Mouse (Mus musculus) stomach, embryonic 15.5 days (tissue): ENCODE results near the gene Pdilt. TPM values are rescaled to one million over a fixed set of nuclear protein-coding genes. Genes with fewer than 3 reads are reported as not detected.
"Not testable (repeated sequence)": the region's sequence is repeated elsewhere in the genome, so short reads cannot be mapped to it uniquely, and the experiment has no call there.

ENCODE experiments used
- ATAC-seq: fragments of 200-750 bp; cut with Nextera tagmentation; 2 replicates; pipeline ENCODE4 v1.8.0; 2017; ENCODE audit warnings: low read depth, moderate number of reproducible peaks, moderate TSS enrichment; ENCODE audit not compliant: insufficient read depth, low FRiP score
- H3K27ac ChIP-seq: fragments of 300-500 bp; sonication (generic); 2 replicates; pipeline ENCODE4 v1.5.1; 2015; ENCODE audit warnings: mild to moderate bottlenecking, inconsistent platforms
- H3K27me3 ChIP-seq: fragments of 300-500 bp; sonication (generic); replicated peaks from 2 replicates; pipeline ENCODE4 v1.6.1; 2015; ENCODE audit warnings: inconsistent platforms
- H3K36me3 ChIP-seq: fragments of 300-500 bp; sonication (generic); 2 replicates; pipeline ENCODE4 v1.6.1; 2015; ENCODE audit warnings: inconsistent platforms
- H3K4me1 ChIP-seq: fragments of 300-500 bp; sonication (generic); 2 replicates; pipeline ENCODE4 v1.6.1; 2015; ENCODE audit warnings: inconsistent platforms
- H3K4me2 ChIP-seq: fragments of 300-500 bp; sonication (generic); 2 replicates; pipeline ENCODE4 v1.6.1; 2015; ENCODE audit warnings: mild to moderate bottlenecking, inconsistent platforms
- H3K4me3 ChIP-seq: fragments of 300-500 bp; sonication (generic); replicated peaks from 2 replicates; pipeline ENCODE4 v1.5.1; 2015; ENCODE audit warnings: inconsistent platforms
- H3K9ac ChIP-seq: fragments of 300-500 bp; sonication (generic); 2 replicates; pipeline ENCODE4 v1.6.1; 2015; ENCODE audit warnings: inconsistent platforms
- H3K9me3 ChIP-seq: fragments of 300-500 bp; sonication (generic); 2 replicates; pipeline ENCODE4 v1.6.1; 2016; ENCODE audit warnings: inconsistent platforms
- WGBS: fragments of 180-500 bp; shearing (Covaris S2); methylation state at CpG from one replicate; pipeline ENCODE4 v1.1.7; 2015; 5-methylcytosine and 5-hydroxymethylcytosine counted together
- polyA plus RNA-seq: library from polyadenylated mRNA; unstranded; fragments of >200 nt; fragmentation: Nextera tagmentation; extraction: Ambion mirVana; gene quantifications from 2 replicates; pipeline ENCODE4 v1.2.1, GENCODE M21; 2015

Gene Pdilt
- not detected in 2 replicates for polyA plus RNA-seq

DNA sequence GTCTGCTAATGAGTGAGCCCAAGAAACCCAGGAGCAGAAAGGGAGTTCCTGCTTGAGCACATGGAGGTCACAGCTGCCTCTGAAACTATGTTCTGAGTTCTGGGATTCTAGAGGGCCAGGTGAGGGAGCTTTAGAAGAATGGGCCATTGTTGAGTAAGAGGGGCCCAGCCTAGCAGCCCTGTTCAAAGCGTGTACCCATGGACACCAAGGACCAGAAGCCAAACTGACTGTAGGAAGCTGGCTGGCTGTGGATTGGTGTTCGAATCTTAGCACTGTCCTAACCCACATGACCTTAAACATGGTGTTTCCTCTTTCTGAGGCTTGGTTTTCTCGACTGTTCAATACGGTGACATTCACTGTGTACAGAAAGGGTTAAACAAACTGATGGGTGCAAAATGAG, at the start of gene Pdilt:
TSS of gene Pdilt (minus strand) at position 101 of the 400 bp plus-strand sequence.
- Histone ChIP-seq H3K27me3 (no peaks in the 10 kb centered on the region), H3K27ac (no peak within 1 kb of the TSS), H3K4me3 (no peak within 1 kb of the TSS), H3K4me1 (no peaks in the 10 kb centered on the region), H3K9me3 (no peaks in the 10 kb centered on the region), H3K4me2 (no peak within 1 kb of the TSS), H3K36me3 (no peaks in the 10 kb centered on the region), H3K9ac (no peak within 1 kb of the TSS)
- ATAC-seq: no peak
- WGBS: 67% methylated on average over 4 of the region's 4 CpGs

DNA sequence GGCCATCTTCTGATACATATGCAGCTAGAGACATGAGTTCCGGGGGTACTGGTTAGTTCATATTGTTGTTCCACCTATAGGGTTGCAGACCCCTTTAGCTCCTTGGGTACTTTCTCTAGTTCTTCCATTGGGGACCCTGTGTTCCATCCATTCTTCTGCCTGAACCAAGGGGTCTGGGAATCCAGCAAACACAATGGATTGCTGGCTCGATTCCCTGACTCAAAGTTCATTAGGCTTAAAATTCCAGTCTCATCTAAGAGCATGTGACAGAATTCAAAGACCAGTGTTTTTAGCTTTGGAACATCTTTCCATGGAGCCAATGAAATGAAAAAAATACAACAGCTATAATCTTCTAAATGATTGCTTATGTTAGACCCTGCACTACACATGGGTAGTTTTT, 39.2 kb upstream of the Pdilt start:
- WGBS: 79% methylated on average over 2 of the region's 2 CpGs
- H3K36me3 ChIP-seq, ATAC-seq: not testable (repeated sequence)

DNA sequence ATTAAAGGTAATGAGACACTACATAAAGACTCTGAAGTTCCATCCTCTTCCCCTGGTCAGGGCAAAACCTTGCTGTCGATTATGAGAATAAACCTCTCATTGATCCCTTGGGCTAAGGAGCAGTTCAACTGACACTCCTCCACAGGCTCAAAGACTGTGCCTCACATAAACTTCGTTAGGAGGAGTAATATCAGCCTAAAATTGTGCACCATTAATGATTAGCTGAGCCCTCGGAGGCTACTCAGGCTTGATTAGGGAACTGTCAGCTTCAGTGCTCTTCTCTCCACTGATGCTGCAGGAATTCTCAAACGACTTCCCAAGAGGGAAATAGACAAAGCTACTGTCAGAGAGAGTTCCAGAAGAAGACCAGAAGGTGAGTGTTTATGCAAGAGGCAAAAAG, 38.2 kb upstream of the Pdilt start:
- 54% methylated on average over 4 of the region's 4 CpGs for WGBS
- no peaks in the 10 kb centered on the region for H3K9me3 ChIP-seq
- ATAC-seq: no peak
- H3K27ac ChIP-seq: no peak overlapping the region
- H3K4me1 ChIP-seq: no peaks in the 10 kb centered on the region
- no peaks in the 10 kb centered on the region for H3K27me3 ChIP-seq
- no peak overlapping the region for H3K9ac ChIP-seq
- H3K36me3 ChIP-seq: no peaks in the 10 kb centered on the region
- no peak overlapping the region for H3K4me2 ChIP-seq
- no peak overlapping the region for H3K4me3 ChIP-seq

More for the DNA sequence above, 39.2 kb upstream of the Pdilt start:
- not testable (repeated sequence) for H3K4me3 ChIP-seq, H3K9ac ChIP-seq, H3K9me3 ChIP-seq, H3K4me1 ChIP-seq, H3K4me2 ChIP-seq, H3K27ac ChIP-seq, H3K27me3 ChIP-seq

DNA sequence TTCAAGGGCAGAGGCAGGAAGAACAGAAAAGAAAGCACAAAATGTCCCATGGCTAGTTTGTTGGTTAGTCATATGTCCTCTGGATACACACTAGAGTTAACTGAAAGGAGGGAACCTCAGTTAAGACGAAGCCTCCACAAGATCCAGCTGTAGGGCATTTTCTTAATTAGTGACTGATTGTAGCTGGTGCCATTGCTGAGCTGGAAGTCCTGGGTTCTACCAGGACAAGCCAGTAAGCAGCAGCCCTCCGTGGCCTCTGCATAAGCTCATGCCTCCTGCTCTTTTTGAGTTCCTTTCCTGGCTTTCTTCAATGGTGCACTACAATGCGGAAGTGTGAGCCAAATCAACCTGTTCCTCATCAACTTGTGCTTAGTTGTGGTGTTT, 37.2 kb upstream of the Pdilt start:
- H3K27me3 ChIP-seq: no peaks in the 10 kb centered on the region
- H3K4me3 ChIP-seq: no peak overlapping the region
- WGBS: 72% methylated on average over 3 of the region's 3 CpGs
- H3K27ac ChIP-seq: no peak overlapping the region
- no peaks in the 10 kb centered on the region for H3K36me3 ChIP-seq
- no peaks in the 10 kb centered on the region for H3K9me3 ChIP-seq
- ATAC-seq: no peak
- H3K9ac ChIP-seq: no peak overlapping the region
- no peak overlapping the region for H3K4me2 ChIP-seq
- H3K4me1 ChIP-seq: no peaks in the 10 kb centered on the region

DNA sequence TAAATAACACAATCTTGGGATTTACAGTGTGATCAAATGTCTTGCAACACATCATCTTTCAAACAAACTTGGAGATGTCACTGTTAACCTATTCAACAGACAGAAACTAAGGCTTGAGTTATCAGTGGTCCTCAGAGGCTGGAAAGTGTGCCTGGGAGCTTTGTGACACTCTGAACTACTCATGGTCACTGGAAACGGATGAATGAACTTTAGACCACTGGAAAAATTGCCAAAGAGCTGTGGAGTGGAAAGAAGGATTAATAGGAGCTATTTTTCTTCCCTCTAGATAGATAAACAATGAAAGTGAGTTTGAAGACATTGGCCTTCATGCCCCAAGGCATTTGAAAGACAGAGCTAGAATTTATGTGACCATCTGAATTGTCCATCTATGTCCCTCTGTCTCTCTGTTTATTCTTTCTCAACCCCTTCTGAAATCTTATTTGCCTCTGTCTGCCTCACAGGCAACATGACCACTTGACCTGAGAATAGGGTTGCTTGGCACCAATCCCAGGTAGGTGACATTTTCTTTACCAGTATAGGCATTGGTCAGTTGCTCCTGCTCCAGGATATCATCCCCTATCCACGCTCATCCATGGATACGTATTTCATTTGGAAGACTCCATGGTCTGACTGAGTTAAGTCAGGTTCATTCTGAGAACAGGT, 36.6 kb upstream of the Pdilt start:
- 75% methylated on average over 3 of the region's 3 CpGs for WGBS
- H3K9me3 ChIP-seq: no peaks in the 10 kb centered on the region
- H3K4me2 ChIP-seq: no peak overlapping the region
- H3K9ac ChIP-seq: no peak overlapping the region
- H3K27me3 ChIP-seq: no peaks in the 10 kb centered on the region
- no peak for ATAC-seq
- H3K4me1 ChIP-seq: no peaks in the 10 kb centered on the region
- no peak overlapping the region for H3K27ac ChIP-seq
- H3K36me3 ChIP-seq: no peaks in the 10 kb centered on the region
- H3K4me3 ChIP-seq: no peak overlapping the region

DNA sequence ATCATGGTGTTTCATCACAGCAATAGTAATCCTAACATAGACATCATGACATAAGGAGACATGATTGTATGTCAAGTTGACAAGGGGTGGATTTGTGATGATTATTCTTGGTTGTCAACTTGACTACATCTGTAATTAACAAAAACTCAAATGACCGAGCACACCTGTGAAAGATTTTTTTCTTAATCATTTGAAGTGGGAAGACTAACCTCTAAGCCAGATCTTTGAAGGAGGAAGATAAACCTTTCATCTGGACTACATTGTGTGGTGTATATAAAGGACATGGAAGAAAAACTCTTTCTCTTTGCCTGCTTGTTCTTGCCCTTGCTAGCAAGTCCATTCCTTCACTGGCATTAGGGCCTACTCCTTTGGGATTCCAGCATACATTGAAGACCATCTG, 30.8 kb upstream of the Pdilt start, which contains the start of gene Acsm2:
TSS of gene Acsm2 (plus strand) at position 301 of the 400 bp plus-strand sequence.
- H3K4me3 ChIP-seq: no peak within 1 kb of the TSS
- no peaks in the 10 kb centered on the region for H3K9me3 ChIP-seq
- H3K9ac ChIP-seq: no peak within 1 kb of the TSS
- ATAC-seq: no peak
- 68% methylated on average over 1 of the region's 1 CpGs for WGBS
- H3K27ac ChIP-seq: no peak within 1 kb of the TSS
- H3K4me1 ChIP-seq: no peaks in the 10 kb centered on the region
- H3K27me3 ChIP-seq: no peaks in the 10 kb centered on the region
- H3K36me3 ChIP-seq: no peaks in the 10 kb centered on the region
- H3K4me2 ChIP-seq: no peak within 1 kb of the TSS

DNA sequence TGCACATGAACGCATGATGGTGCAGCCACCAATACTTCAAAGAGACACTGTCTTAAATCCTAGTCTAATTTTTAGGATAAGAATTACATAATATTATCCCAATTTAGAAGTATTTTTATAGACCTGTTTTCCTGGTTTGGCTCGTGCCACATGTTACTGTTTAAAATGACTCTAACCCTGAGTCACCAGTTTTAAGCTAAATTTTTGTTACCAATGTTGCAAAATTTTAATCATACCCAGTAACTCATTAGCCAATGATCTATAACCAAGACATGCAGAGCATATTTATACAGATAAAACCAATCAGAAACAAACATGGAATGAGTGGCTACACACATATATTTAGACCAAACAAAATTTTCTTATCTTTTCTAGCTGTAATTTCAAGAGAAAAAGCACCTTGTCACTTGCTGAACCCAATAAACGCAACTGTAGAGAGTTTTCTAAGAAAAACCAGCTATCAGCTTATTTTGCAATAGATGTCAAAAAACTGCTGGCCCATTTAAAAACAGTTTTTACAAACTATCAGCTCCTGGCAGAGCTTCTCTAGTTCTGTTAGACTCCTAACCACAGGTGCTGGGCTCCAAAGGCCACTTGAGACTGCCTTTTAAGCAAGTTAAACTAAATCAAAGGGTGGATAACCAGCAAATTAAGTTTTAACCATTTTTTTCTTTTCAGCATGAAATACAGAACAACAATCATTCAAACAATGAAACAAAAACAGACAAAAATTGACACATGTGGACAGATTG, 27.4 kb upstream of the Pdilt start:
- WGBS: 76% methylated on average over 3 of the region's 3 CpGs

DNA sequence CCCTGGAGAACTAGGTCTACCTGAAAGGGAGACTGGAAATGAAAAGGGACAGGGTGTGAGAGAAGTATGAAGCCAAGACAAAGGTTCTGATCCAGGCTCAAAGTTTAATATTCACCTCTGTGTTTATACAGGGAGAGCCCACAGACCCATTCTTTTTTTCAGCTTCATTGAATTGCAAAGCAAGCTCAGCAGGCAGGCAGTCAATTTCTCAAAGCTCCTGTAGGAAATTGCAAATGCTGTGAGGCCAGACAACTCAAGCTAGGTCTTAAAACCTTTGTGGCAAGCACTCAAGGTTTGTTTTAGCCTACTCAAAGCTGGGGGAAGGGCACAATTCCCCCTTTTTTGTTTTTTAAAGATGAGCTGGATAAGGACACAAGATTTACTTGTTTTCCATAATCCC, 22.3 kb upstream of the Pdilt start:
- Histone ChIP-seq H3K27me3 (no peaks in the 10 kb centered on the region), H3K4me1 (no peaks in the 10 kb centered on the region), H3K27ac (no peak overlapping the region), H3K4me3 (no peak overlapping the region), H3K36me3 (no peaks in the 10 kb centered on the region), H3K4me2 (no peak overlapping the region), H3K9me3 (no peaks in the 10 kb centered on the region), H3K9ac (no peak overlapping the region)
- ATAC-seq: no peak

More for the DNA sequence above, 27.4 kb upstream of the Pdilt start:
- Histone ChIP-seq H3K4me3 (no peak overlapping the region), H3K36me3 (no peaks in the 10 kb centered on the region), H3K9ac (no peak overlapping the region), H3K27ac (no peak overlapping the region), H3K4me2 (no peak overlapping the region), H3K27me3 (no peaks in the 10 kb centered on the region), H3K4me1 (no peaks in the 10 kb centered on the region), H3K9me3 (no peaks in the 10 kb centered on the region)
- no peak for ATAC-seq

DNA sequence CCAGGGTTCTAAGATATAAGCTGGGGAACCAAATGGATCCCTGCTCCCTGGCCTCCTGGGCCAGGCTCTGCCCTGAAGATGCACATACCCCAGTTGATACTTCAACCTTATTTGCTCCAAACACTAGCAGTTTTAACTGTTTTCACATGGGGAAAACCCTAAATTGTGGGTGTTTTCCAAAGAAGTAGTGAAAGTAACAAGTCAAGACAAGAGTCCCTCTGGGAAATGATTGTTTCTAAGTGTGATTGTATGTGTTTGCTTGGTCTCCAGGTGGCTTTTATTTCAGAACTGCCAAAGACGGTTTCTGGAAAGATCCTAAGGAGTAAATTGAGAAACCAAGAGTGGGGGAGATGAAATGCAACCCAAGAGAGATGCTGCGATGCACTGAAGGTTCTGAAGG, 19.2 kb upstream of the Pdilt start:
- Histone ChIP-seq H3K9ac (no peak overlapping the region), H3K4me1 (no peaks in the 10 kb centered on the region), H3K4me2 (no peak overlapping the region), H3K27me3 (no peaks in the 10 kb centered on the region), H3K27ac (no peak overlapping the region), H3K4me3 (no peak overlapping the region), H3K9me3 (no peaks in the 10 kb centered on the region), H3K36me3 (no peaks in the 10 kb centered on the region)
- WGBS: 74% methylated on average over 2 of the region's 2 CpGs
- no peak for ATAC-seq

DNA sequence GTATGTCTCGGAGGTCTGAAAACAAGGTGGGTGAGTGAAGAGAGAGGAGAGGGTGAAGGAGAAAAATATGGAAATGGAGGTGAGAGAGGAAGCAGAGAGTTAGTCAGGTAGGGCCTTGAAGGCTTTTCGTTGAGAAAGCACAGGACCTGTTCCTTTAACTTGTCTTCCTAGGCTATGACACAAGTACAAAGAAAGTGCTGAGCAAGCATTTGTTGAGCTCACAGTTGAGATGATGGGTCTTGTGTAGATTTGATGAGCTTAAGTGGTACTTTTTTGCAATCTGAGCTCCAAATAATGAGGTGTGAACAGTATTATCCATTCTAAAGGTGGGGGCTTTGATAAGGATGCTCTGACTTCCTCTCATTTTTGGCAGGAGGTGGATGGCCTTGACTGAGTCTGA, 11.1 kb upstream of the Pdilt start:
- Histone ChIP-seq H3K9ac (no peak overlapping the region), H3K9me3 (no peaks in the 10 kb centered on the region), H3K27ac (no peak overlapping the region), H3K4me1 (no peaks in the 10 kb centered on the region), H3K4me3 (no peak overlapping the region), H3K27me3 (no peaks in the 10 kb centered on the region), H3K36me3 (no peaks in the 10 kb centered on the region), H3K4me2 (no peak overlapping the region)
- 85% methylated on average over 2 of the region's 2 CpGs for WGBS
- ATAC-seq: no peak

DNA sequence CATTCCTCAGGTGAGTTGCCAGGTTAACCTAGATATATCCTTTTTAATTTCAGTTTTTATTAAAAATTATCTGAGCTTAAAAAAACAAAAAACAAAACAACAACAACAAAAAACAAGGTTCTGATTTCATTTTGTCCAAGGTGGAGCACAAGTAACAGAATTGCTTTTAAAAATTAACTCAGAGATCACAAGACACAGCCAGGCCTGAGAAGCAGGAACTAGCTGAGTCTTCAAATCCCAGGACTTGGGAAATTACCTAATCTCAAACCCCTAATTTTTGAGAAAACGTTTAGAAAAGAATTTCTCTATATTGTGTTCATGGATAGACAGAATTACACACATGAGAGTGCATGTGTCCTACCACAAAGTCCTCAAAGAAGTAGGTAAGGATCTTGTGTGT, 9.6 kb upstream of the Pdilt start:
- Histone ChIP-seq H3K36me3 (no peaks in the 10 kb centered on the region), H3K9ac (no peak overlapping the region), H3K4me1 (no peaks in the 10 kb centered on the region), H3K4me2 (no peak overlapping the region), H3K27ac (no peak overlapping the region), H3K9me3 (no peaks in the 10 kb centered on the region), H3K4me3 (no peak overlapping the region), H3K27me3 (no peaks in the 10 kb centered on the region)
- no peak for ATAC-seq
- 49% methylated on average over 1 of the region's 1 CpGs for WGBS

DNA sequence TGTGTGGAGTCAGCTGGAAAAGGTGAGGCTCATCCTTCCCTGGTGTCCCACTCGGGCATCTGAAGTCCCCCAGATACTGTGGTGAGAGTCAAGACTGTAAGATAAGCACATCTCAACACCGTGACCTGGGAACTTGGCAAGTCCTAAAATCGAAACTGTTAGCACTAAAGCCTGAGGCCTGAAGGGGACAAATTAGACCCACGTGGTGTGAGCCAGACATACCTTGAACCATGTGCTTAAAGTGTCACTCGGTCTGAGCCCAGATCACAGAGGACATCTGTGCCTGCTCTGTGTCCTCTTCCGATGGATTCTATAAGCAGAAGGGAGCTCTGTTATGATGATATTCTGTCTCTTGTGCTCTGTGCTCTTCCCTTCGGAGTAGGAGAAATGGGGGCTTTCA, 5.3 kb upstream of the Pdilt start:
- Histone ChIP-seq H3K4me2 (no peak overlapping the region), H3K27me3 (no peaks in the 10 kb centered on the region), H3K27ac (no peak overlapping the region), H3K9ac (no peak overlapping the region), H3K4me1 (no peaks in the 10 kb centered on the region), H3K9me3 (no peaks in the 10 kb centered on the region), H3K36me3 (no peaks in the 10 kb centered on the region), H3K4me3 (no peak overlapping the region)
- WGBS: 71% methylated on average over 7 of the region's 7 CpGs
- ATAC-seq: no peak
